Mouse (Mus musculus) intestine, postnatal 0 days (tissue): ENCODE measurements around the gene Slc30a9. TPM values are rescaled to one million over a fixed set of nuclear protein-coding genes. Genes with fewer than 3 reads are reported as not detected.

Experiments
- ATAC-seq: fragments of 200-750 bp; cut with Nextera tagmentation; 2 replicates; pipeline ENCODE4 v1.8.0; 2017; ENCODE audit warnings: mild to moderate bottlenecking, moderate TSS enrichment, moderate library complexity
- H3K27ac ChIP-seq: fragments of 300-500 bp; sonication (generic); 2 replicates; pipeline ENCODE4 v1.5.1; 2014; ENCODE audit warnings: mild to moderate bottlenecking, low read depth, low read length, moderate library complexity
- H3K27me3 ChIP-seq: fragments of 300-500 bp; sonication (generic); replicated peaks from 2 replicates; pipeline ENCODE4 v1.6.1; 2014; ENCODE audit warnings: low read length, mixed read lengths; ENCODE audit not compliant: control insufficient read depth, insufficient read depth
- H3K36me3 ChIP-seq: fragments of 300-500 bp; sonication (generic); 2 replicates; pipeline ENCODE4 v1.6.1; 2014; ENCODE audit warnings: mild to moderate bottlenecking, moderate library complexity; ENCODE audit not compliant: control insufficient read depth, insufficient read depth
- H3K4me1 ChIP-seq: fragments of 300-500 bp; sonication (generic); replicated peaks from 2 replicates; pipeline ENCODE4 v1.6.1; 2014; ENCODE audit warnings: antibody characterized with exemption, low read length, mixed read lengths; ENCODE audit not compliant: control insufficient read depth, insufficient read depth
- H3K4me2 ChIP-seq: fragments of 300-500 bp; sonication (generic); replicated peaks from 2 replicates; pipeline ENCODE4 v1.6.1; 2014; ENCODE audit warnings: low read depth, mild to moderate bottlenecking, moderate library complexity
- H3K4me3 ChIP-seq: fragments of 300-500 bp; sonication (generic); 2 replicates; pipeline ENCODE4 v1.5.1; 2014; ENCODE audit warnings: low read depth, low read length
- H3K9ac ChIP-seq: fragments of 300-500 bp; sonication (generic); 2 replicates; pipeline ENCODE4 v1.6.1; 2014; ENCODE audit warnings: mild to moderate bottlenecking, low read depth, low read length
- H3K9me3 ChIP-seq: fragments of 300-500 bp; sonication (generic); 2 replicates; pipeline ENCODE4 v1.6.1; 2016; ENCODE audit warnings: mixed run types; ENCODE audit not compliant: control insufficient read depth
- CTCF ChIP-seq: sonication (generic); IDR thresholded peaks from 2 replicates; pipeline ENCODE4 v1.5.1; 2016; ENCODE audit warnings: low read depth, mild to moderate bottlenecking, control low read depth, antibody characterized with exemption, moderate library complexity
- WGBS: fragments of 180-500 bp; shearing (Covaris S2); extraction: QIAGEN DNeasy Blood & Tissue Kit; methylation state at CpG from one replicate; pipeline ENCODE4 v1.1.7; 2014; 5-methylcytosine and 5-hydroxymethylcytosine counted together
- polyA plus RNA-seq: library from polyadenylated mRNA; unstranded; fragments of >200 nt; fragmentation: Nextera tagmentation; extraction: Ambion mirVana; gene quantifications from 2 replicates; pipeline ENCODE4 v1.2.1, GENCODE M21; 2015

The Slc30a9 gene
- polyA plus RNA-seq, 1 experiment from 2014 or later = 74.1 TPM

GRCm38 (mm10) chr5:67393951-67394350, 87.2 kb downstream of the Slc30a9 start:
- no peak for TF ChIP-seq CTCF
- Histone ChIP-seq H3K4me3 (no peak overlapping the region), H3K36me3 (no peaks in the 10 kb centered on the region), H3K9me3 (no peaks in the 10 kb centered on the region), H3K9ac (no peak overlapping the region), H3K27me3 (no peaks in the 10 kb centered on the region), H3K27ac (no peak overlapping the region), H3K4me1 (no peaks in the 10 kb centered on the region), H3K4me2 (no peak overlapping the region)
- 76% methylated on average over 6 of the region's 6 CpGs for WGBS
- no peak for ATAC-seq

GRCm38 (mm10) chr5:67395211-67395851, 88.6 kb downstream of the Slc30a9 start:
- no peaks in the 10 kb centered on the region for H3K27me3 ChIP-seq
- H3K4me1 ChIP-seq = no peaks in the 10 kb centered on the region
- no peak overlapping the region for H3K4me3 ChIP-seq
- no peaks in the 10 kb centered on the region for H3K9me3 ChIP-seq
- no peak overlapping the region for H3K27ac ChIP-seq
- no peak for ATAC-seq
- no peaks in the 10 kb centered on the region for H3K36me3 ChIP-seq
- H3K4me2 ChIP-seq = no peak overlapping the region
- 81% methylated on average over 11 of the region's 11 CpGs for WGBS
- no peak overlapping the region for H3K9ac ChIP-seq
- no peak for TF ChIP-seq CTCF

DNA sequence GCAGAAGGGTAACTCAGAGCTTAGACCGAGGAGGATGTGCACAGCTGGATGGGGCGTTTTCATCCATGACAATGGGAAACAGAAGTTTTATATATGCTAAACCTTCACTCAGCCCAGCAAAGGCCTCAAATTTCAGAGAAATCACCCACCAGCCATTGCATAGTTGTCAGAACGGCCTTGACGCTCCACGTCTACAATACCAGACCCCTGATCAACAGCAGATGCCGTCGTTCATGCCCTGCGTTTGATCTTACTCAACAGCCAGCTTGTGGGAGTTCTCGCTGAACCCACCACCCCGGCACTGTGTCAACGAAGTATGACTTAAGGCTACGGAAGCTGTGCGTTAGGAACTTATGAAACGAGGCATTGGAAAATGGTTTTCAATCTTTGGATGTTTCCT, 90.4 kb downstream of the Slc30a9 start:
- Histone ChIP-seq H3K9ac (no peak overlapping the region), H3K4me2 (no peak overlapping the region), H3K9me3 (no peaks in the 10 kb centered on the region), H3K4me1 (no peaks in the 10 kb centered on the region), H3K36me3 (no peaks in the 10 kb centered on the region), H3K4me3 (no peak overlapping the region), H3K27me3 (no peaks in the 10 kb centered on the region), H3K27ac (no peak overlapping the region)
- WGBS = 93% methylated on average over 14 of the region's 14 CpGs
- TF ChIP-seq CTCF = no peak
- ATAC-seq = no peak

GRCm38 (mm10) chr5:67399876-67400607, 93.3 kb downstream of the Slc30a9 start:
- 79% methylated on average over 28 of the region's 28 CpGs for WGBS
- Histone ChIP-seq H3K36me3 (no peaks in the 10 kb centered on the region), H3K9me3 (no peaks in the 10 kb centered on the region), H3K27me3 (no peaks in the 10 kb centered on the region), H3K9ac (no peak overlapping the region), H3K4me3 (no peak overlapping the region), H3K27ac (no peak overlapping the region), H3K4me1 (no peaks in the 10 kb centered on the region), H3K4me2 (no peak overlapping the region)
- TF ChIP-seq CTCF = no peak
- no peak for ATAC-seq

GRCm38 (mm10) chr5:67400608-67401480, 94.1 kb downstream of the Slc30a9 start:
- Histone ChIP-seq H3K9ac (no peak overlapping the region), H3K4me1 (no peaks in the 10 kb centered on the region), H3K4me2 (peak overlapping the region; percentile 66), H3K36me3 (no peaks in the 10 kb centered on the region), H3K27me3 (no peaks in the 10 kb centered on the region), H3K9me3 (no peaks in the 10 kb centered on the region), H3K4me3 (peak overlapping the region; percentile 11; the same call in 1 of the 2 replicates), H3K27ac (no peak overlapping the region)
- WGBS = 47% methylated on average over 12 of the region's 12 CpGs
- ATAC-seq = 0 out of 2 replicates have a peak, but pooled peaks have one; percentile 23
- TF ChIP-seq CTCF = no peak

GRCm38 (mm10) chr5:67401612-67402011, 94.9 kb downstream of the Slc30a9 start:
- peak; percentile 49; the same call in 1 of the 2 replicates for ATAC-seq

More at GRCm38 (mm10) chr5:67401612-67402011, 94.9 kb downstream of the Slc30a9 start:
- peak overlapping the region; percentile 66 for H3K4me2 ChIP-seq
- H3K27ac ChIP-seq = no peak overlapping the region
- 35% methylated on average over 9 of the region's 9 CpGs for WGBS
- H3K9me3 ChIP-seq = no peaks in the 10 kb centered on the region
- peak overlapping the region; percentile 11; the same call in 1 of the 2 replicates for H3K4me3 ChIP-seq
- H3K27me3 ChIP-seq = no peaks in the 10 kb centered on the region
- no peaks in the 10 kb centered on the region for H3K36me3 ChIP-seq
- H3K4me1 ChIP-seq = no peaks in the 10 kb centered on the region
- no peak for TF ChIP-seq CTCF
- H3K9ac ChIP-seq = no peak overlapping the region
